Comparison of ENCODE assay signal across 10 mouse cellular contexts in the genomic region with DNA sequence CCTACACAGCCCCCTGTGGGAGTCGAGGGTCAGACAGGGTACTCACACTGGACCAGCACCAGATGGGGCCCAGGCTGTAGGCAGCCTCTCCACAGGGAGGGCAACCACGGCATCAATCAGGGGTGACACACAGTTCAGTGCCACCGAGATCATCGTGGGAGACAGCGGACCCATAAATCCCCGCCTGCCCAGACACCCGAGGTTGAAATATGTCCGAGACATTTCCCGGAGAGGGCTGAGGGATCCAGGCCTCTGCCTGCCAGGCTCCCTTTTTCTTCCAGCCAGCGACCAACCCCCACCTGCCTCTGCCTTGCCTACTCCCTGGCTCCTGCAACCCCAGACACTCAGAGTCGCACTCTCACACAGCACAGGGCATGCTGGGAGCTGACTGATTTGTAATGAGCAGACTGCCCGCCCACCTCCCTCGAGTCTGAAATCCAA. TPM values are rescaled to one million over a fixed set of nuclear protein-coding genes. Genes with fewer than 3 reads are reported as not detected.
DNase-seq lines count a peak whose midpoint lies in the region; ATAC-seq and TF ChIP-seq lines count a peak whose summit lies in the region.
"Had no signal": no experiment of that assay in that cellular context is flagged by ENCODE, and none has a peak within 500 bp of the region (broad histone marks: within the 10 kb centered on the region; RNA-seq: fewer than 3 reads in every experiment).

No protein-coding gene starts in this region.

- H3K4me2 ChIP-seq in intestine, embryonic 14.5 days (ENCODE audit: low read length) = peak overlapping the region; percentile 15; the same call in 1 of the 2 replicates
- H3K4me2 ChIP-seq in intestine, postnatal 0 days (replicated peaks; ENCODE audit: low read depth) = no peak overlapping the region
- H3K4me2 ChIP-seq in limb, embryonic 13.5 days (replicated peaks) = peak overlapping the region; percentile 32

- in situ Hi-C loops in ES-E14 (cut with MboI; ENCODE audit: low sequenced_read_pairs in 2 of 2, unreplicated experiment in 2 of 2) = no loop called here

- H3K4me3 ChIP-seq in intestine, embryonic 14.5 days (ENCODE audit: low read depth, low read length) = no peak overlapping the region
- no peak overlapping the region for H3K4me3 ChIP-seq in intestine, postnatal 0 days (ENCODE audit: low read depth, low read length)
- peak overlapping the region; percentile 6 to 54; a peak in 3 of 4 replicates for H3K4me3 ChIP-seq in ES-E14 (ENCODE audit: insufficient read depth in 1 of 2, low read depth in 1 of 2, low read length in 2 of 2, poor library complexity in 1 of 2, severe bottlenecking in 1 of 2)
- no peak overlapping the region for H3K4me3 ChIP-seq in limb, embryonic 13.5 days

- H3K9me3 ChIP-seq in intestine, embryonic 14.5 days (ENCODE audit: control insufficient read depth, low read length) = no peaks in the 10 kb centered on the region
- H3K9me3 ChIP-seq in intestine, postnatal 0 days (ENCODE audit: control insufficient read depth) = no peaks in the 10 kb centered on the region
- no peaks in the 10 kb centered on the region for H3K9me3 ChIP-seq in ES-E14 (ENCODE audit: control insufficient read depth, insufficient read depth, low read depth, low read length)
- H3K9me3 ChIP-seq in limb, embryonic 13.5 days = no peaks in the 10 kb centered on the region

- H3K4me1 ChIP-seq in intestine, embryonic 14.5 days (replicated peaks; ENCODE audit: control insufficient read depth, insufficient read depth, low read length) = peaks cover 7% of the 10 kb centered on the region; the same call in 1 of the 2 replicates
- no peaks in the 10 kb centered on the region for H3K4me1 ChIP-seq in intestine, postnatal 0 days (replicated peaks; ENCODE audit: control insufficient read depth, insufficient read depth, low read length)
- peaks cover 0 to 8% of the 10 kb centered on the region in 2 experiments; a peak in 1 of 4 replicates for H3K4me1 ChIP-seq in ES-E14 (ENCODE audit: control insufficient read depth in 2 of 2, insufficient read depth in 2 of 2, low read length in 2 of 2, poor library complexity in 1 of 2)
- H3K4me1 ChIP-seq in limb, embryonic 13.5 days = peaks cover 12% of the 10 kb centered on the region

- no peak overlapping the region; the same call in 1 of the 2 replicates for H3K27ac ChIP-seq in intestine, embryonic 14.5 days (ENCODE audit: low read depth)
- H3K27ac ChIP-seq in intestine, postnatal 0 days (ENCODE audit: low read depth, low read length) = no peak overlapping the region
- no peak overlapping the region for H3K27ac ChIP-seq in ES-E14 (ENCODE audit: insufficient read depth, low read depth, low read length, poor library complexity, severe bottlenecking)
- H3K27ac ChIP-seq in limb, embryonic 13.5 days = no peak overlapping the region

- TF ChIP-seq CTCF in intestine, postnatal 0 days (IDR thresholded peaks at IDR 0.05; ENCODE audit: low read depth) = no peak

- no peak for ATAC-seq in intestine, embryonic 14.5 days (replicated peaks; ENCODE audit: low FRiP score, low TSS enrichment, low read depth)
- ATAC-seq in intestine, postnatal 0 days = no peak
- peak; percentile 59 for ATAC-seq in limb, embryonic 13.5 days (ENCODE audit: low FRiP score, low read depth)

- no peaks in the 10 kb centered on the region for H3K27me3 ChIP-seq in intestine, embryonic 14.5 days (replicated peaks; ENCODE audit: control insufficient read depth, insufficient read depth, low read length)
- H3K27me3 ChIP-seq in intestine, postnatal 0 days (replicated peaks; ENCODE audit: control insufficient read depth, insufficient read depth, low read length) = no peaks in the 10 kb centered on the region
- no peaks in the 10 kb centered on the region for H3K27me3 ChIP-seq in limb, embryonic 13.5 days

- WGBS in intestine, embryonic 14.5 days = 19% methylated on average over 13 of the region's 13 CpGs
- WGBS in intestine, postnatal 0 days = 43% methylated on average over 13 of the region's 13 CpGs
- WGBS in limb, embryonic 13.5 days = 21% methylated on average over 13 of the region's 13 CpGs

- H3K9ac ChIP-seq in intestine, embryonic 14.5 days (ENCODE audit: low read length) = no peak overlapping the region
- H3K9ac ChIP-seq in intestine, postnatal 0 days (ENCODE audit: low read depth, low read length) = no peak overlapping the region
- H3K9ac ChIP-seq in ES-E14 (ENCODE audit: insufficient read depth, low read depth, low read length, poor library complexity, severe bottlenecking) = peak overlapping the region; percentile 43
- H3K9ac ChIP-seq in limb, embryonic 13.5 days = peak overlapping the region; percentile 43; the same call in 1 of the 2 replicates

- no peak for DNase-seq in intestine, embryonic 14.5 days (ENCODE audit: low spot score)
- DNase-seq in ES-E14 (ENCODE audit: low read depth, low spot score) = no peak
- peak; percentile 36 for DNase-seq in embryo, embryonic 11.5 days (ENCODE audit: low read depth, low spot score)
- no peak for DNase-seq in right cerebral cortex, postnatal 10 days (ENCODE audit: low spot score in 2 of 2)
- no peak for DNase-seq in cerebellum, adult 11-12 months
- DNase-seq in lung, postnatal 25 days (ENCODE audit: low spot score) = no peak

- no peaks in the 10 kb centered on the region for H3K36me3 ChIP-seq in intestine, embryonic 14.5 days (ENCODE audit: control insufficient read depth, insufficient read depth, low read length)
- H3K36me3 ChIP-seq in intestine, postnatal 0 days (ENCODE audit: control insufficient read depth, insufficient read depth) = no peaks in the 10 kb centered on the region
- no peaks in the 10 kb centered on the region for H3K36me3 ChIP-seq in ES-E14 (ENCODE audit: control insufficient read depth, insufficient read depth, low read length, poor library complexity, severe bottlenecking)
- no peaks in the 10 kb centered on the region for H3K36me3 ChIP-seq in limb, embryonic 13.5 days

TF ChIP-seq in ES-E14, 5 proteins besides CTCF, POLR2A, EP300 and RAD21:
- no peak for TF ChIP-seq HCFC1 (IDR thresholded peaks at IDR 0.05; ENCODE audit: borderline replicate concordance, insufficient read depth, low read length)
- no peak for TF ChIP-seq ZC3H11A (IDR thresholded peaks at IDR 0.05; ENCODE audit: borderline replicate concordance, low read depth, low read length)
- no peak for TF ChIP-seq MAFK (IDR thresholded peaks at IDR 0.05; ENCODE audit: insufficient read depth, low read depth, low read length)
- TF ChIP-seq ZNF384 (IDR thresholded peaks at IDR 0.05; ENCODE audit: low read depth, low read length) = no peak
- TF ChIP-seq CHD2 (IDR thresholded peaks at IDR 0.05; ENCODE audit: low read depth, low read length) = no peak
TF ChIP-seq in ES-E14: peak in this region for 0.

RNA-seq across cellular contexts. Expression of a gene that starts 11.6 kb away (rescaled TPM):
- polyA plus RNA-seq in intestine, embryonic 14.5 days (2014; fragmentation: Nextera tagmentation; extraction: Ambion mirVana) = not detected in 2 replicates
- polyA plus RNA-seq in intestine, postnatal 0 days (2015; fragmentation: Nextera tagmentation; extraction: Ambion mirVana) = not detected in 2 replicates
- 0.09 and 0.32 TPM in 2 replicates for total RNA-seq in ES-E14 (2012; rRNA removed)
- polyA plus RNA-seq in limb, embryonic 13.5 days (2015; fragmentation: Nextera tagmentation; extraction: Ambion mirVana) = 0.08 TPM in 1 of 2 replicates, not detected in the other
- total RNA-seq: layer of hippocampus, postnatal 10 days had no signal
- polyA plus RNA-seq: spleen, adult 2 months had no signal

RNA-seq across cellular contexts. Expression of a gene that starts 41.5 kb away (rescaled TPM):
- polyA plus RNA-seq in intestine, embryonic 14.5 days (2014; fragmentation: Nextera tagmentation; extraction: Ambion mirVana) = 4.9 and 8.7 TPM in 2 replicates
- polyA plus RNA-seq in intestine, postnatal 0 days (2015; fragmentation: Nextera tagmentation; extraction: Ambion mirVana) = 3.6 and 4.0 TPM in 2 replicates
- 8.8 and 9.3 TPM in 2 replicates for total RNA-seq in ES-E14 (2012; rRNA removed)
- polyA plus RNA-seq in limb, embryonic 13.5 days (2015; fragmentation: Nextera tagmentation; extraction: Ambion mirVana) = 7.0 and 7.3 TPM in 2 replicates

RNA-seq across cellular contexts. Expression of a gene that starts 41.6 kb away (rescaled TPM):
- 118 and 121 TPM in 2 replicates for polyA plus RNA-seq in intestine, embryonic 14.5 days (2014; fragmentation: Nextera tagmentation; extraction: Ambion mirVana)
- polyA plus RNA-seq in intestine, postnatal 0 days (2015; fragmentation: Nextera tagmentation; extraction: Ambion mirVana) = 51.4 and 52.8 TPM in 2 replicates
- 59.2 and 60.1 TPM in 2 replicates for total RNA-seq in ES-E14 (2012; rRNA removed)
- 97.2 and 99.5 TPM in 2 replicates for polyA plus RNA-seq in limb, embryonic 13.5 days (2015; fragmentation: Nextera tagmentation; extraction: Ambion mirVana)

Comparison
In these comparisons a context has a peak if more than half of its experiments do, and no peak if none do; other contexts are left out.
1. H3K4me3 ChIP-seq: peak in ES-E14 (2 of 2); none in intestine, embryonic 14.5 days (single experiment), intestine, postnatal 0 days (single experiment) and limb, embryonic 13.5 days (single experiment).
2. H3K9ac ChIP-seq: peak in ES-E14 (single experiment) and limb, embryonic 13.5 days (single experiment); none in intestine, embryonic 14.5 days (single experiment) and intestine, postnatal 0 days (single experiment).